Mouse (Mus musculus) limb, embryonic 12.5 days (tissue): ENCODE data around the gene Smarcd1. TPM values are rescaled to one million over a fixed set of nuclear protein-coding genes. Genes with fewer than 3 reads are reported as not detected.
"Not testable (repeated sequence)": the region's sequence is repeated elsewhere in the genome, so short reads cannot be mapped to it uniquely, and the experiment has no call there.

ENCODE experiments used
- ATAC-seq: fragments of 200-750 bp; cut with Nextera tagmentation; 2 replicates; pipeline ENCODE4 v1.8.0; 2017; ENCODE audit warnings: low read depth, moderate TSS enrichment; ENCODE audit not compliant: insufficient number of reproducible peaks, insufficient read depth, low FRiP score, low TSS enrichment
- H3K27ac ChIP-seq: fragments of 300-500 bp; sonication (generic); 2 replicates; pipeline ENCODE4 v1.5.1; 2016; ENCODE audit warnings: mild to moderate bottlenecking, moderate library complexity
- H3K27me3 ChIP-seq: fragments of 300-500 bp; sonication (generic); 2 replicates; pipeline ENCODE4 v1.6.1; 2016; ENCODE audit warnings: mild to moderate bottlenecking, moderate library complexity
- H3K36me3 ChIP-seq: fragments of 300-500 bp; sonication (generic); 2 replicates; pipeline ENCODE4 v1.6.1; 2016; ENCODE audit warnings: mild to moderate bottlenecking, moderate library complexity
- H3K4me1 ChIP-seq: fragments of 300-500 bp; sonication (generic); replicated peaks from 2 replicates; pipeline ENCODE4 v1.6.1; 2016
- H3K4me2 ChIP-seq: fragments of 300-500 bp; sonication (generic); 2 replicates; pipeline ENCODE4 v1.6.1; 2016; ENCODE audit warnings: mild to moderate bottlenecking, moderate library complexity
- H3K4me3 ChIP-seq: fragments of 300-500 bp; sonication (generic); replicated peaks from 2 replicates; pipeline ENCODE4 v1.5.1; 2016; ENCODE audit warnings: mild to moderate bottlenecking
- H3K9ac ChIP-seq: fragments of 300-500 bp; sonication (generic); replicated peaks from 2 replicates; pipeline ENCODE4 v1.6.1; 2016; ENCODE audit warnings: mild to moderate bottlenecking, moderate library complexity
- H3K9me3 ChIP-seq: fragments of 300-500 bp; sonication (generic); 2 replicates; pipeline ENCODE4 v1.6.1; 2016; ENCODE audit warnings: mild to moderate bottlenecking, moderate library complexity
- WGBS: fragments of 180-500 bp; shearing (Covaris S2); methylation state at CpG from one replicate; pipeline ENCODE4 v1.1.7; 2016; 5-methylcytosine and 5-hydroxymethylcytosine counted together
- polyA plus RNA-seq: library from polyadenylated mRNA; unstranded; fragments of >200 nt; fragmentation: Nextera tagmentation; extraction: Ambion mirVana; gene quantifications from 2 replicates; pipeline ENCODE4 v1.2.1, GENCODE M21; 2016

Smarcd1 gene
- polyA plus RNA-seq, 1 experiment from 2014 or later, result 74.9 TPM

DNA sequence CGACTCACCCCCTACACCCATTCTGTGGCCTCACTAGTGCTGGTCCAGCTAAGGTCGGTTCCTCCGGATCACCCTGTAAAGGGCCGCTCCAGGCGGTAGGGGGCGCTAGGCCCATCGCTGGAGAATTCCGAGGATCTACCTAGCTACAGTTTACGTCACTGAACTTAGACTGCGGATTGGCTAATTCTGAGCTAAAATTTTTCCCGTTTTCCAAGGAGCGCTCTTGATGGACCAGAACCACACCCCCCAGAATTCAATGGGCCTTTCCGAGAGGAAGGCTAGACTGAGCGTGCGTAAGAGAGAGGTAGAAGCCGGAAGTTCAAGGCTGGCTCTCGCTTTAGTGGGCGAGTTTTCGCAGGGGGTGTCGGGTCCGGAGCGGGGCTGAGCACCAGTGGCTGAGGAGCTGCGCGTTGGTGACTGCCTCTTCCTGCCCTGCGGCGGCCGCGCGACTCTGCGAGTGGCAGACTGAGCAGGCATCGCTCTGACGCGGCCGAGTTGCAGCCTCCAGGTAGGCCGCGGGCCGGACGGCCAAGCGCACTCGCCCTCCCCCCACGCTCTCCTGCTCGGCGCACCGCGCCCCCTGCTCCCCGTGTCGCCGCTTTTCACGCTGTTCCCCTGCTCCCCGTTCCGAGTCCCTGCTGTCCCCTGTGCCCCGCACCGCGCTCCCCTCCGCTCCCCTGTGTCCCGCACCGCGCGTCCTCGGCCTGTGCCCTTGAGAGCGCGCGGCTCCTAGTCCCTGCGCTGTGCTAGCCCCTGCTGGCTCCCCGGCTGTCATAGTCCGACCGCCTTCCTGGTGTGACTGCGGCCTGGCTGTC, 23.6 kb downstream of the Smarcd1 start, which contains the start of gene Cox14:
Gene Cox14, plus strand, starts transcription at position 278 of the 815 bp plus-strand sequence.
- Histone ChIP-seq H3K4me3 (peak within 1 kb of the TSS; percentile 99), H3K27ac (peak within 1 kb of the TSS; percentile 94), H3K4me1 (peaks cover 27% of the 10 kb centered on the region), H3K4me2 (peak within 1 kb of the TSS; percentile 80), H3K27me3 (no peaks in the 10 kb centered on the region), H3K36me3 (peaks cover 49% of the 10 kb centered on the region), H3K9me3 (peaks cover 7% of the 10 kb centered on the region), H3K9ac (peak within 1 kb of the TSS; percentile 94)
- peak; percentile 96 for ATAC-seq
- WGBS, result under 1% methylated on average over 68 of the region's 68 CpGs

DNA sequence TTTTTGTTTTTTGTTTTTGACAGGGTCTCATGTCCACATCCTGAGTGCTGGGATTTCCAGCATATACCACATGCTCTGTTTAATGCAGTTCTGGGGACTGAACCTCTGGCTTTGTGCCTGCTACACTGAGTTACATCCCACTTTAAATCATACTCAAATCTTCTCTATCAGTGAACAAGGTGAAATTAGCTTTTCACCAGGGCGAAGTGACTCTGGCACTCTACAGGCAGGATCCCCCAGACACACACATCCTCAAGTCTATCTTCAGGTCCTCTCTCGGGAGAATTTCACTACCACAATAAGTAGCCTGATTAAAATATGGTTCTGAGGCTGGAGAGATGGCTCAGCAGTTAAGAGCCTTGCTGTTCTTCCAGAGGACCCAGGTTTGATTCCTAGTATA, 24.6 kb downstream of the Smarcd1 start:
- Histone ChIP-seq H3K4me3 (peak overlapping the region; percentile 99), H3K36me3 (peaks cover 51% of the 10 kb centered on the region), H3K9ac (peak overlapping the region; percentile 94), H3K27me3 (no peaks in the 10 kb centered on the region), H3K9me3 (peaks cover 7% of the 10 kb centered on the region), H3K4me2 (peak overlapping the region; percentile 80), H3K4me1 (peaks cover 27% of the 10 kb centered on the region), H3K27ac (no peak overlapping the region)
- no peak for ATAC-seq
- 81% methylated on average over 2 of the region's 2 CpGs for WGBS

DNA sequence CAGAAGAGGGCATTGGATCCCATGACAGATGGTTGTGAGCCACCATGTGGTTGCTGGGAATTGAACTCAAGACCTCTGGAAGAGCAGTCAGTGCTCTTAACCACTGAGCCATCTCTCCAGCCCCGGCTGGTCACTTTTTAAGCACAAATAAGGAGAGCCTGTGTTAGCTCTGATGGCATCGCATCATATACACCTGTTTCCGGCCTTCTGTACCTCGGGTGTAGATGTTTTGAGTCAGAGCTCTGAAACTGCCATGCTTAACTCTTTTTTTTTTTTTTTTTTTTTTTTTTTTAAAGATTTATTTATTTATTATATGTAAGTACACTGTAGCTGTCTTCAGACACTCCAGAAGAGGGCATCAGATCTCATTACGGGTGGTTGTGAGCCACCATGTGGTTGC, 25.1 kb downstream of the Smarcd1 start:
- not testable (repeated sequence) for ATAC-seq, H3K9me3 ChIP-seq, H3K27ac ChIP-seq, H3K4me3 ChIP-seq, H3K9ac ChIP-seq, H3K27me3 ChIP-seq
- 94% methylated on average over 4 of the region's 5 CpGs for WGBS
- peaks cover 53% of the 10 kb centered on the region for H3K36me3 ChIP-seq
- peaks cover 27% of the 10 kb centered on the region for H3K4me1 ChIP-seq
- H3K4me2 ChIP-seq, result peak overlapping the region; percentile 80; the same call in 1 of the 2 replicates

DNA sequence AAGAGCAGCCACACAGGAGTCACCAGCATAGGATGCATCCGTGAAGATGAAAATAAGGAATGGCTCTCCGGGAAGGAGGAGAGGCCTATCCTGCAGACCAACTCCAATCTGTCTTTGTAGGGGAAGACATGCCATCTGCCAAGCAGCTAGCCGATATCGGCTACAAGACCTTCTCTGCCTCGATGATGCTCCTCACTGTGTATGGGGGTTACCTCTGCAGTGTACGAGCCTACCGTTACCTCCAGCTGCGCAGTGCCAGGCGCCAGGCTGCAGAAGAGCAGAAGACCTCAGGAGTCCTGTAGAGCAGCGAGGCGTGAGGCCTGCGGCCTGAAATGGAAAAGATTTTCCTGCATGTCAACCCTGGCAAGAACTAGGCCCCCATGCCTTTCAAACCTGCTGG, 25.6 kb downstream of the Smarcd1 start:
- peaks cover 55% of the 10 kb centered on the region for H3K36me3 ChIP-seq

DNA sequence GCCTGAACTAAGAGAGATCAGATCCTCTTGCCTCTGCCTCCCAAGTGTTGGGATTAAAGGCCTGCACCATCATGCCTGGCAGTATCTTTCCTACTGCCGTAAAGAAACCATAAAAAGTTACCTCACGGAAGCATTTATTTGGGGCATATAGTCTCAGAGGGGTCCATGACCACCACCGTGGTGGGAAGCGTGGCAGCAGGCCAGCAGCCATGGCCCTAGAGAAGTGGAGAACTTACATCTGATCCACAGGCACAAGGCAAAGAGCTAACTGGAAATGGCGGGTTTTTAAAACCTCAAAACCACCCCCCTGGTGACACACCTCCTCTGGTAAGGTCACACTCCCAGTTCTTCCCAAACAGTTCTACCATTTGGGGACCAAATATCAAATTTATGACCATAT, 26.3 kb downstream of the Smarcd1 start:
- peaks cover 55% of the 10 kb centered on the region for H3K36me3 ChIP-seq
- no peak overlapping the region for H3K4me3 ChIP-seq
- no peak overlapping the region for H3K9ac ChIP-seq
- H3K9me3 ChIP-seq, result peaks cover 7% of the 10 kb centered on the region
- ATAC-seq, result no peak
- H3K4me1 ChIP-seq, result peaks cover 25% of the 10 kb centered on the region
- H3K4me2 ChIP-seq, result no peak overlapping the region
- 93% methylated on average over 5 of the region's 5 CpGs for WGBS
- no peaks in the 10 kb centered on the region for H3K27me3 ChIP-seq
- H3K27ac ChIP-seq, result no peak overlapping the region

More for the DNA sequence above, 25.6 kb downstream of the Smarcd1 start:
- Histone ChIP-seq H3K9ac (no peak overlapping the region), H3K27ac (no peak overlapping the region), H3K4me3 (no peak overlapping the region), H3K27me3 (no peaks in the 10 kb centered on the region), H3K9me3 (peaks cover 7% of the 10 kb centered on the region), H3K4me2 (no peak overlapping the region), H3K4me1 (peaks cover 27% of the 10 kb centered on the region)
- no peak for ATAC-seq
- WGBS, result 95% methylated on average over 12 of the region's 12 CpGs

DNA sequence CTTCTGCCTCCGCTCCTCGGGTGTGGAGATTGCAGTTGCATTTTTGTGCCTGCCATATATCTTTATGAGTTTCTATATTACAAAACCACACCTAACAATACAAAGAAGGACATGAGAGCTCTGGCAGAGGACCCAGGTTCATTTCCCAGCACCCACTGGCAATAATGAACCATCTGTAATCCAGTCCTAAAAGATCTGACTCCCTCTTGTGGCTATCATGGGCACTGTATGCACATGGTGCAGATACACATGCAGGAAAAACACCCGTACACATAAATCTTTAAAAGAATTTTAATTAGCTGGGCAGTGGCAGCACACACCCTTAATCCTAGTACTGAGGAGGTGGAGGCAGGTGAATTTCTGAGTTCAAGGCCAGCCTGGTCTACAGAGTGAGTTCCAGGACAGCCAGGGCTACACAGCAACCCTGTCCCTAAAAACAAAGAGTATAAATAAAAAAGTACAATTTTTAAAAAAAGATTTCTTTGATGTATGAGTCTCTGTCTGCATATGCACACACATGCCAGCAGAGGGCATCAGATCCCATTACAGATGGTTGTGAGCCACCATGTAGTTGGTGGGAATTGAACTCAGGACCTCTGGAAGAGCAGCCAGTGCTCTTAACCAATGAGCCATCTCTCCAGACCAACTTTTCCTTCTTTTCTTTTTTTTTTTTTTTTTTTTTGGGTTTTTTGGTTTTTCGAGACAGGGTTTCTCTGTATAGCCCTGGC, 27.3 kb downstream of the Smarcd1 start:
- ATAC-seq, result no peak
- peaks cover 15% of the 10 kb centered on the region for H3K4me1 ChIP-seq
- H3K4me2 ChIP-seq, result no peak overlapping the region
- H3K4me3 ChIP-seq, result no peak overlapping the region
- WGBS, result 93% methylated on average over 3 of the region's 4 CpGs
- H3K27me3 ChIP-seq, result no peaks in the 10 kb centered on the region
- peaks cover 7% of the 10 kb centered on the region for H3K9me3 ChIP-seq
- peaks cover 59% of the 10 kb centered on the region for H3K36me3 ChIP-seq
- H3K9ac ChIP-seq, result no peak overlapping the region
- H3K27ac ChIP-seq, result no peak overlapping the region

DNA sequence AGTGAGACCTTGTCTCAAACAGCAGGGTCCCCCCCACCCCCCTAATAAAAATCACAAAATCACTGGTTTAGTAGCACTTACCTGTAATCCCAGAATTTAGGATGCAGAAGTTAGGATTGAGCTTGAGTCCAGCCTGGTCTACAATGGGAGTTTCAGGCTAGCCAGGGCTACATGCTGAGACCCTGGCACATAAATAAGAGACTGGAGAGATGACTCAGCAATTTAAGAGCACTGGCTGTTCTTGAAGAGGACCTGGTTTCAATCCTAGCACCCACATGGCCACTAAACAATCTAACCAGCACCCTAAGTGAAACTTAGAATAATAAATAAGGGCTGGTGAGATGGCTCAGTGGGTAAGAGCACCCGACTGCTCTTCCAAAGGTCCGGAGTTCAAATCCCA, 29.2 kb downstream of the Smarcd1 start:
- 98% methylated on average over 2 of the region's 2 CpGs for WGBS
- H3K9ac ChIP-seq, result no peak overlapping the region
- H3K36me3 ChIP-seq, result peaks cover 79% of the 10 kb centered on the region
- ATAC-seq, result no peak
- no peak overlapping the region for H3K27ac ChIP-seq
- H3K4me3 ChIP-seq, result no peak overlapping the region
- peaks cover 5% of the 10 kb centered on the region; the same call in 1 of the 2 replicates for H3K4me1 ChIP-seq
- H3K4me2 ChIP-seq, result no peak overlapping the region
- H3K9me3 ChIP-seq, result peaks cover 7% of the 10 kb centered on the region
- no peaks in the 10 kb centered on the region for H3K27me3 ChIP-seq

DNA sequence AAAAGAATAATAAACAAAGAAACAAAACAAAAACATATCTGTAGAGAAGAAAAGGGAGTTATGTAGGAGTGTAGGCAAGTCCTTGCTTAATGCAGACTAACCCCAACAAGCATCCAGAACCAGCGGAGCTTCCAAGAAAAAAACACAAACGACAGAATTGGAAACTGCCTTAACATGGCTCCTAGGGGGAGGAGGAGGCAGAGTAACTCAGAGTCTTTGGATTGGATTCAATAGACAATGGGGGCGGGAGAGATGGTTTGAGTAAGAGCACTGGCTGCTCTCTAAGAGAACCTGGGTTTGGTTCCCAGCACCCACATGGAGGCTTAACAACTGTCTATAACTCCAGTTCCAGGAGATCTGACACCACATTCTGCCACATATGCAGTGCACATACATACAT, 29.7 kb downstream of the Smarcd1 start:
- Histone ChIP-seq H3K27me3 (no peaks in the 10 kb centered on the region), H3K4me1 (peaks cover 1% of the 10 kb centered on the region; the same call in 1 of the 2 replicates), H3K4me2 (no peak overlapping the region), H3K36me3 (peaks cover 84% of the 10 kb centered on the region), H3K9ac (no peak overlapping the region), H3K4me3 (no peak overlapping the region), H3K27ac (no peak overlapping the region), H3K9me3 (peaks cover 7% of the 10 kb centered on the region)
- WGBS, result 89% methylated on average over 3 of the region's 3 CpGs
- ATAC-seq, result no peak

DNA sequence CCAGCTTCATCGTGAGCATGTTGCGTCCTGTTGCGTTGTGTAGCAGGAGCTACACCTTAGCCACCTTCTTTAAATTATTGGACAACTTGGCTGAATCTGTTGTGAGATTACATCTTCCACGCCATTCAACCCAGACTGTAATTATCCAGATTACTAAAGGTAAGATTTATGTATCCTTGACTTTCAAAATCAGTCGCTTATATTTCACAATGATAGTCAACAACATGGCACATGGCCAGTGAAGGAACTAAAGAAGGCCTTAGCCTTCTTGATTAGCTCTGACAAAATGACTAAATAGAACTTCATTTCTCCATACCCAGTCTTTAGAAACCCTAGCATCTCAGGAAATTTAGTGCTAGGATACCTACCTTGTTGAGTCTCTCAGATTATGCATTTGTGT, 31.3 kb downstream of the Smarcd1 start:
- H3K9ac ChIP-seq, result no peak overlapping the region
- H3K4me1 ChIP-seq, result no peaks in the 10 kb centered on the region
- 90% methylated on average over 5 of the region's 5 CpGs for WGBS
- H3K27ac ChIP-seq, result no peak overlapping the region
- H3K36me3 ChIP-seq, result peaks cover 91% of the 10 kb centered on the region
- H3K4me2 ChIP-seq, result no peak overlapping the region
- ATAC-seq, result no peak
- peaks cover 7% of the 10 kb centered on the region for H3K9me3 ChIP-seq
- no peaks in the 10 kb centered on the region for H3K27me3 ChIP-seq
- no peak overlapping the region for H3K4me3 ChIP-seq

DNA sequence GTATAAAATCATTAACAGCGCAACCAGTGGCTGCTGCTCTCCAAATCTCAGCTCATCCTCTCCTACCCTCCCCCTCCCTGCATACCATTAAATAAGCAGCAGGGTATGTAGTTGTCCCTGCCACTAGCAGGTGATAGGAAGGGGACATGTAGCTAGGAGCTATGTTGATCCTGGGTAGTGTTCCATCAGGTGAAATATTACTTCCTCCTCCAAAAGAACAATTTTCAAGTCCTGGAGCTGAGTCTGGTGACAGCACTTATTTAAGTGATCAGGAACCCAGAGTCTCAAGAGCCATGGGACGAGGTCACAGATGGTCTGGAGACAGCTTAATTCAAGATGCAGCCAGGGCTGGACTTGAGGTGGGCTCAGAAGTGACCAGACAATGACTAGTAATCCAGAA, 33.7 kb downstream of the Smarcd1 start:
- Histone ChIP-seq H3K4me3 (no peak overlapping the region), H3K9me3 (no peaks in the 10 kb centered on the region), H3K36me3 (peaks cover 93% of the 10 kb centered on the region), H3K9ac (no peak overlapping the region), H3K4me2 (no peak overlapping the region), H3K27ac (no peak overlapping the region), H3K27me3 (no peaks in the 10 kb centered on the region), H3K4me1 (no peaks in the 10 kb centered on the region)
- ATAC-seq, result no peak
- WGBS, result 81% methylated on average over 2 of the region's 2 CpGs

DNA sequence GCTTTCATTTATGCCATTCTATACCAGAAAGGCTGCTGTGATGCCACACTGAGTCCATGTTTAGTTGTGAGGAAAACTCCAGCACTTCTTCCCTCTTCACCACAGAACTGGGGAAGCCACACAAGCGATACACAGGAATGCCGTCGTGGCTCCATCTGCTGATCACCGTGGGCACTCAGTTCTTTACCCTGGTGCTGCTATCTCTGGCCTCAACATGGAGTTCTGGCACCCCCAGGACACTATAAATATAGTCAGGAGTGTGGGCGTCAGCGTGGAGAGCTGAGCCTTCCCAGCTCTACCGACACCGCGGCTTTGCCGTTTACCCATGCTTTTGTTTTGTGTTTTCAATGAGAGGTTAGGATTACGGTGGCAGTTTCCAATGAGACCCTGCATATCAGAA, 34.7 kb downstream of the Smarcd1 start:
- no peak overlapping the region for H3K27ac ChIP-seq
- H3K9me3 ChIP-seq, result no peaks in the 10 kb centered on the region
- 92% methylated on average over 11 of the region's 11 CpGs for WGBS
- no peak overlapping the region for H3K4me3 ChIP-seq
- H3K27me3 ChIP-seq, result no peaks in the 10 kb centered on the region
- H3K4me2 ChIP-seq, result no peak overlapping the region
- no peaks in the 10 kb centered on the region for H3K4me1 ChIP-seq
- H3K36me3 ChIP-seq, result peaks cover 97% of the 10 kb centered on the region
- no peak for ATAC-seq
- no peak overlapping the region for H3K9ac ChIP-seq
